Mouse (Mus musculus): ENCODE data around the gene Nectin2. TPM values are rescaled to one million over a fixed set of nuclear protein-coding genes. Genes with fewer than 3 reads are reported as not detected.
A peak's percentile ranks its signal among the peaks of the same experiment; 100 is the strongest.

Nectin2 gene
- polyA plus RNA-seq, 1 experiment from 2014 or later = 82.2 TPM

- 73% methylated on average over 4 of the region's 4 CpGs for WGBS
- DNase-seq (ENCODE audit: low spot score) = no peak
Measured at GRCm38 (mm10) chr7:19779903-19780302, 29.6 kb upstream of the Nectin2 start.

GRCm38 (mm10) chr7:19778645-19779044 is 28.4 kb upstream of the Nectin2 start:
- ATAC-seq (ENCODE audit: low FRiP score, low TSS enrichment) (no peak), DNase-seq (ENCODE audit: low spot score) (no peak)
- H3K4me2 ChIP-seq (replicated peaks; ENCODE audit: low read depth) = no peak overlapping the region
- H3K27ac ChIP-seq (replicated peaks) = no peak overlapping the region
- TF ChIP-seq EP300 (optimal IDR thresholded peaks at IDR 0.05) = no peak
- no peak for TF ChIP-seq CTCF (IDR thresholded peaks at IDR 0.05; ENCODE audit: low read depth)
- H3K4me1 ChIP-seq (replicated peaks; ENCODE audit: control insufficient read depth, insufficient read depth) = no peaks in the 10 kb centered on the region
- no peaks in the 10 kb centered on the region for H3K9me3 ChIP-seq (ENCODE audit: control insufficient read depth, low read length)
- WGBS = 78% methylated on average over 8 of the region's 8 CpGs
- H3K4me3 ChIP-seq (ENCODE audit: low read depth, low read length) = no peak overlapping the region
- H3K27me3 ChIP-seq (ENCODE audit: control insufficient read depth, insufficient read depth, low read length) = no peaks in the 10 kb centered on the region
- H3K36me3 ChIP-seq (ENCODE audit: control insufficient read depth, insufficient read depth, low read length) = 0 out of 2 replicates have a peak, but pooled peaks cover 2% of the 10 kb centered on the region
- no peak overlapping the region for H3K9ac ChIP-seq (ENCODE audit: low read length)

More at GRCm38 (mm10) chr7:19779903-19780302, 29.6 kb upstream of the Nectin2 start:
- Histone ChIP-seq H3K27me3 (ENCODE audit: control insufficient read depth, insufficient read depth, low read length) (no peaks in the 10 kb centered on the region), H3K4me2 (replicated peaks; ENCODE audit: low read depth) (no peak overlapping the region), H3K4me1 (replicated peaks; ENCODE audit: control insufficient read depth, insufficient read depth) (no peaks in the 10 kb centered on the region), H3K27ac (replicated peaks) (no peak overlapping the region), H3K4me3 (ENCODE audit: low read depth, low read length) (no peak overlapping the region), H3K9ac (ENCODE audit: low read length) (no peak overlapping the region), H3K36me3 (ENCODE audit: control insufficient read depth, insufficient read depth, low read length) (0 out of 2 replicates have a peak, but pooled peaks cover 2% of the 10 kb centered on the region), H3K9me3 (ENCODE audit: control insufficient read depth, low read length) (no peaks in the 10 kb centered on the region)
- no peak for TF ChIP-seq EP300 (optimal IDR thresholded peaks at IDR 0.05)
- peak; percentile 53 for TF ChIP-seq CTCF (IDR thresholded peaks at IDR 0.05; ENCODE audit: low read depth)
- ATAC-seq (ENCODE audit: low FRiP score, low TSS enrichment) = no peak

- Histone ChIP-seq H3K27me3 (ENCODE audit: control insufficient read depth, insufficient read depth, low read length) (no peaks in the 10 kb centered on the region), H3K9ac (ENCODE audit: low read length) (no peak overlapping the region), H3K4me2 (replicated peaks; ENCODE audit: low read depth) (no peak overlapping the region), H3K9me3 (ENCODE audit: control insufficient read depth, low read length) (no peaks in the 10 kb centered on the region), H3K4me3 (ENCODE audit: low read depth, low read length) (no peak overlapping the region), H3K4me1 (replicated peaks; ENCODE audit: control insufficient read depth, insufficient read depth) (no peaks in the 10 kb centered on the region), H3K27ac (replicated peaks) (no peak overlapping the region; the same call in 1 of the 2 replicates), H3K36me3 (ENCODE audit: control insufficient read depth, insufficient read depth, low read length) (0 out of 2 replicates have a peak, but pooled peaks cover 2% of the 10 kb centered on the region)
- 61% methylated on average over 11 of the region's 11 CpGs for WGBS
- DNase-seq (ENCODE audit: low spot score) (no peak), ATAC-seq (ENCODE audit: low FRiP score, low TSS enrichment) (0 out of 2 replicates have a peak, but pooled peaks have one; percentile 21)
- TF ChIP-seq CTCF (IDR thresholded peaks at IDR 0.05; ENCODE audit: low read depth) = no peak
- no peak for TF ChIP-seq EP300 (optimal IDR thresholded peaks at IDR 0.05)
Measured at GRCm38 (mm10) chr7:19777049-19777723, 26.9 kb upstream of the Nectin2 start.

- Histone ChIP-seq H3K9me3 (ENCODE audit: control insufficient read depth, low read length) (no peaks in the 10 kb centered on the region), H3K4me2 (replicated peaks; ENCODE audit: low read depth) (no peak overlapping the region), H3K27ac (replicated peaks) (no peak overlapping the region), H3K9ac (ENCODE audit: low read length) (no peak overlapping the region), H3K4me1 (replicated peaks; ENCODE audit: control insufficient read depth, insufficient read depth) (0 out of 2 replicates have a peak, but pooled peaks cover 2% of the 10 kb centered on the region), H3K36me3 (ENCODE audit: control insufficient read depth, insufficient read depth, low read length) (no peaks in the 10 kb centered on the region), H3K4me3 (ENCODE audit: low read depth, low read length) (no peak overlapping the region), H3K27me3 (ENCODE audit: control insufficient read depth, insufficient read depth, low read length) (no peaks in the 10 kb centered on the region)
- ATAC-seq (ENCODE audit: low FRiP score, low TSS enrichment) (no peak), DNase-seq (ENCODE audit: low spot score) (no peak)
- TF ChIP-seq EP300 (optimal IDR thresholded peaks at IDR 0.05) (no peak), CTCF (IDR thresholded peaks at IDR 0.05; ENCODE audit: low read depth) (no peak)
- 62% methylated on average over 4 of the region's 4 CpGs for WGBS
Measured at GRCm38 (mm10) chr7:19771682-19772081, 21.4 kb upstream of the Nectin2 start.

- no peaks in the 10 kb centered on the region for H3K27me3 ChIP-seq (ENCODE audit: control insufficient read depth, insufficient read depth, low read length)
- peak within 1 kb of the TSS; percentile 59 for H3K4me3 ChIP-seq (ENCODE audit: low read depth, low read length)
- no peaks in the 10 kb centered on the region for H3K9me3 ChIP-seq (ENCODE audit: control insufficient read depth, low read length)
- ATAC-seq (ENCODE audit: low FRiP score, low TSS enrichment) = peak; percentile 18
- WGBS = 10% methylated on average over 9 of the region's 9 CpGs
- H3K36me3 ChIP-seq (ENCODE audit: control insufficient read depth, insufficient read depth, low read length) = no peaks in the 10 kb centered on the region
- peak within 1 kb of the TSS; percentile 87 for H3K4me2 ChIP-seq (replicated peaks; ENCODE audit: low read depth)
- DNase-seq (ENCODE audit: low spot score) = no peak
- H3K9ac ChIP-seq (ENCODE audit: low read length) = peak within 1 kb of the TSS; percentile 73
- no peak for TF ChIP-seq EP300 (optimal IDR thresholded peaks at IDR 0.05)
- no peak for TF ChIP-seq CTCF (IDR thresholded peaks at IDR 0.05; ENCODE audit: low read depth)
- 0 out of 2 replicates have a peak, but pooled peaks cover 2% of the 10 kb centered on the region for H3K4me1 ChIP-seq (replicated peaks; ENCODE audit: control insufficient read depth, insufficient read depth)
- peak within 1 kb of the TSS; percentile 30 for H3K27ac ChIP-seq (replicated peaks)
Measured at GRCm38 (mm10) chr7:19770984-19771391, 20.7 kb upstream of the Nectin2 start, which contains the start of gene Bcam. Gene Bcam, minus strand, starts transcription at chr7:19771016.

GRCm38 (mm10) chr7:19770375-19770754 is 20.1 kb upstream of the Nectin2 start:
- Histone ChIP-seq H3K27me3 (ENCODE audit: control insufficient read depth, insufficient read depth, low read length) (no peaks in the 10 kb centered on the region), H3K9me3 (ENCODE audit: control insufficient read depth, low read length) (no peaks in the 10 kb centered on the region), H3K4me1 (replicated peaks; ENCODE audit: control insufficient read depth, insufficient read depth) (0 out of 2 replicates have a peak, but pooled peaks cover 2% of the 10 kb centered on the region), H3K4me3 (ENCODE audit: low read depth, low read length) (peak overlapping the region; percentile 59), H3K36me3 (ENCODE audit: control insufficient read depth, insufficient read depth, low read length) (no peaks in the 10 kb centered on the region), H3K9ac (ENCODE audit: low read length) (peak overlapping the region; percentile 73), H3K27ac (replicated peaks) (peak overlapping the region; percentile 30), H3K4me2 (replicated peaks; ENCODE audit: low read depth) (peak overlapping the region; percentile 87)
- TF ChIP-seq EP300 (optimal IDR thresholded peaks at IDR 0.05) = no peak
- TF ChIP-seq CTCF (IDR thresholded peaks at IDR 0.05; ENCODE audit: low read depth) = no peak
- WGBS = under 1% methylated on average over 28 of the region's 28 CpGs
- ATAC-seq (ENCODE audit: low FRiP score, low TSS enrichment) = peak; percentile 63
- DNase-seq (ENCODE audit: low spot score) = peak; percentile 86
